Mouse (Mus musculus): ENCODE data around the gene Cd59a. TPM values are rescaled to one million over a fixed set of nuclear protein-coding genes. Genes with fewer than 3 reads are reported as not detected.
"Not testable (repeated sequence)": the region's sequence is repeated elsewhere in the genome, so short reads cannot be mapped to it uniquely, and the experiment has no call there.

Cd59a gene
- polyA plus RNA-seq (2014; fragmentation: Nextera tagmentation; extraction: Ambion mirVana), result 14.9 and 19.1 TPM in 2 replicates

- Histone ChIP-seq H3K27me3 (ENCODE audit: control insufficient read depth, insufficient read depth, low read length) (no peaks in the 10 kb centered on the region), H3K4me2 (ENCODE audit: low read depth, low read length) (peak within 1 kb of the TSS; percentile 52), H3K27ac (ENCODE audit: low read depth, low read length) (peak within 1 kb of the TSS; percentile 23; the same call in 1 of the 2 replicates), H3K9me3 (ENCODE audit: control insufficient read depth, low read length) (no peaks in the 10 kb centered on the region), H3K4me3 (ENCODE audit: low read depth, low read length) (peak within 1 kb of the TSS; percentile 33), H3K9ac (replicated peaks; ENCODE audit: low read depth, low read length) (0 out of 2 replicates have a peak within 1 kb of the TSS, but pooled peaks have one; percentile 17), H3K4me1 (ENCODE audit: control insufficient read depth, insufficient read depth, low read length) (no peaks in the 10 kb centered on the region), H3K36me3 (ENCODE audit: control insufficient read depth, insufficient read depth, low read length) (no peaks in the 10 kb centered on the region)
- peak; percentile 94 for ATAC-seq (ENCODE audit: low read depth)
- WGBS, result 6% methylated on average over 15 of the region's 15 CpGs
Observed at GRCm38 (mm10) chr2:104095741-104096213, at the start of gene Cd59a. TSS of gene Cd59a (plus strand) at chr2:104095801.

- H3K27me3 ChIP-seq (ENCODE audit: control insufficient read depth, insufficient read depth, low read length), result no peaks in the 10 kb centered on the region
- H3K27ac ChIP-seq (ENCODE audit: low read depth, low read length), result no peak overlapping the region
- 90% methylated on average over 1 of the region's 1 CpGs for WGBS
- peaks cover 29% of the 10 kb centered on the region; the same call in 1 of the 2 replicates for H3K36me3 ChIP-seq (ENCODE audit: control insufficient read depth, insufficient read depth, low read length)
- no peaks in the 10 kb centered on the region for H3K9me3 ChIP-seq (ENCODE audit: control insufficient read depth, low read length)
- H3K9ac ChIP-seq (replicated peaks; ENCODE audit: low read depth, low read length), result no peak overlapping the region
- H3K4me1 ChIP-seq (ENCODE audit: control insufficient read depth, insufficient read depth, low read length), result no peaks in the 10 kb centered on the region
- no peak overlapping the region for H3K4me2 ChIP-seq (ENCODE audit: low read depth, low read length)
- no peak overlapping the region for H3K4me3 ChIP-seq (ENCODE audit: low read depth, low read length)
- no peak for ATAC-seq (ENCODE audit: low read depth)
Observed at GRCm38 (mm10) chr2:104058381-104058780, 37.2 kb upstream of the Cd59a start.

- no peaks in the 10 kb centered on the region for H3K9me3 ChIP-seq (ENCODE audit: control insufficient read depth, low read length)
- ATAC-seq (ENCODE audit: low read depth), result no peak
- peaks cover 24% of the 10 kb centered on the region; the same call in 1 of the 2 replicates for H3K36me3 ChIP-seq (ENCODE audit: control insufficient read depth, insufficient read depth, low read length)
- no peak overlapping the region for H3K27ac ChIP-seq (ENCODE audit: low read depth, low read length)
- WGBS, result 91% methylated on average over 4 of the region's 4 CpGs
- no peaks in the 10 kb centered on the region for H3K27me3 ChIP-seq (ENCODE audit: control insufficient read depth, insufficient read depth, low read length)
- H3K9ac ChIP-seq (replicated peaks; ENCODE audit: low read depth, low read length), result no peak overlapping the region
- no peaks in the 10 kb centered on the region for H3K4me1 ChIP-seq (ENCODE audit: control insufficient read depth, insufficient read depth, low read length)
- no peak overlapping the region for H3K4me3 ChIP-seq (ENCODE audit: low read depth, low read length)
- no peak overlapping the region for H3K4me2 ChIP-seq (ENCODE audit: low read depth, low read length)
Observed at GRCm38 (mm10) chr2:104058954-104059353, 36.6 kb upstream of the Cd59a start.

GRCm38 (mm10) chr2:104059786-104060185 lies 35.8 kb upstream of the Cd59a start:
- H3K9ac ChIP-seq (replicated peaks; ENCODE audit: low read depth, low read length), result no peak overlapping the region
- no peak overlapping the region for H3K4me3 ChIP-seq (ENCODE audit: low read depth, low read length)
- H3K4me2 ChIP-seq (ENCODE audit: low read depth, low read length), result no peak overlapping the region
- H3K27me3 ChIP-seq (ENCODE audit: control insufficient read depth, insufficient read depth, low read length), result no peaks in the 10 kb centered on the region
- 83% methylated on average over 10 of the region's 10 CpGs for WGBS
- ATAC-seq (ENCODE audit: low read depth), result no peak
- H3K9me3 ChIP-seq (ENCODE audit: control insufficient read depth, low read length), result no peaks in the 10 kb centered on the region
- H3K36me3 ChIP-seq (ENCODE audit: control insufficient read depth, insufficient read depth, low read length), result peaks cover 20% of the 10 kb centered on the region; the same call in 1 of the 2 replicates
- H3K4me1 ChIP-seq (ENCODE audit: control insufficient read depth, insufficient read depth, low read length), result no peaks in the 10 kb centered on the region
- H3K27ac ChIP-seq (ENCODE audit: low read depth, low read length), result no peak overlapping the region

- H3K4me2 ChIP-seq (ENCODE audit: low read depth, low read length), result no peak overlapping the region
- H3K27ac ChIP-seq (ENCODE audit: low read depth, low read length), result no peak overlapping the region
- 97% methylated on average over 6 of the region's 6 CpGs for WGBS
- ATAC-seq (ENCODE audit: low read depth), result no peak
- no peaks in the 10 kb centered on the region for H3K4me1 ChIP-seq (ENCODE audit: control insufficient read depth, insufficient read depth, low read length)
- H3K9me3 ChIP-seq (ENCODE audit: control insufficient read depth, low read length), result no peaks in the 10 kb centered on the region
- H3K4me3 ChIP-seq (ENCODE audit: low read depth, low read length), result no peak overlapping the region
- peaks cover 13% of the 10 kb centered on the region; the same call in 1 of the 2 replicates for H3K36me3 ChIP-seq (ENCODE audit: control insufficient read depth, insufficient read depth, low read length)
- H3K9ac ChIP-seq (replicated peaks; ENCODE audit: low read depth, low read length), result no peak overlapping the region
- no peaks in the 10 kb centered on the region for H3K27me3 ChIP-seq (ENCODE audit: control insufficient read depth, insufficient read depth, low read length)
Observed at GRCm38 (mm10) chr2:104060996-104061395, 34.6 kb upstream of the Cd59a start.

- Histone ChIP-seq H3K9me3 (ENCODE audit: control insufficient read depth, low read length) (no peaks in the 10 kb centered on the region), H3K4me3 (ENCODE audit: low read depth, low read length) (no peak overlapping the region), H3K27me3 (ENCODE audit: control insufficient read depth, insufficient read depth, low read length) (no peaks in the 10 kb centered on the region), H3K4me2 (ENCODE audit: low read depth, low read length) (no peak overlapping the region), H3K27ac (ENCODE audit: low read depth, low read length) (no peak overlapping the region), H3K4me1 (ENCODE audit: control insufficient read depth, insufficient read depth, low read length) (no peaks in the 10 kb centered on the region), H3K36me3 (ENCODE audit: control insufficient read depth, insufficient read depth, low read length) (peaks cover 13% of the 10 kb centered on the region; the same call in 1 of the 2 replicates), H3K9ac (replicated peaks; ENCODE audit: low read depth, low read length) (no peak overlapping the region)
- no peak for ATAC-seq (ENCODE audit: low read depth)
Observed at GRCm38 (mm10) chr2:104062665-104063064, 32.9 kb upstream of the Cd59a start.

GRCm38 (mm10) chr2:104064152-104064551 lies 31.4 kb upstream of the Cd59a start:
- no peak for ATAC-seq (ENCODE audit: low read depth)
- WGBS, result 82% methylated on average over 2 of the region's 2 CpGs

GRCm38 (mm10) chr2:104065526-104065925 lies 30.1 kb upstream of the Cd59a start, which contains the start of gene Gm10912:
TSS of gene Gm10912 (plus strand) at chr2:104065826.
- H3K4me3 ChIP-seq (ENCODE audit: low read depth, low read length); H3K27me3 ChIP-seq (ENCODE audit: control insufficient read depth, insufficient read depth, low read length); ATAC-seq (ENCODE audit: low read depth); H3K27ac ChIP-seq (ENCODE audit: low read depth, low read length); H3K4me1 ChIP-seq (ENCODE audit: control insufficient read depth, insufficient read depth, low read length); H3K36me3 ChIP-seq (ENCODE audit: control insufficient read depth, insufficient read depth, low read length); H3K4me2 ChIP-seq (ENCODE audit: low read depth, low read length); H3K9ac ChIP-seq (replicated peaks; ENCODE audit: low read depth, low read length); H3K9me3 ChIP-seq (ENCODE audit: control insufficient read depth, low read length): not testable (repeated sequence)
- WGBS, result 94% methylated on average over 5 of the region's 6 CpGs

More at GRCm38 (mm10) chr2:104064152-104064551, 31.4 kb upstream of the Cd59a start:
- no peak overlapping the region for H3K27ac ChIP-seq (ENCODE audit: low read depth, low read length)
- H3K9me3 ChIP-seq (ENCODE audit: control insufficient read depth, low read length), result no peaks in the 10 kb centered on the region
- no peak overlapping the region for H3K9ac ChIP-seq (replicated peaks; ENCODE audit: low read depth, low read length)
- H3K27me3 ChIP-seq (ENCODE audit: control insufficient read depth, insufficient read depth, low read length), result no peaks in the 10 kb centered on the region
- H3K4me1 ChIP-seq (ENCODE audit: control insufficient read depth, insufficient read depth, low read length), result no peaks in the 10 kb centered on the region
- no peak overlapping the region for H3K4me2 ChIP-seq (ENCODE audit: low read depth, low read length)
- H3K36me3 ChIP-seq (ENCODE audit: control insufficient read depth, insufficient read depth, low read length), result peaks cover 13% of the 10 kb centered on the region; the same call in 1 of the 2 replicates
- no peak overlapping the region for H3K4me3 ChIP-seq (ENCODE audit: low read depth, low read length)

- ATAC-seq (ENCODE audit: low read depth); H3K4me3 ChIP-seq (ENCODE audit: low read depth, low read length); H3K9ac ChIP-seq (replicated peaks; ENCODE audit: low read depth, low read length); H3K27ac ChIP-seq (ENCODE audit: low read depth, low read length); H3K9me3 ChIP-seq (ENCODE audit: control insufficient read depth, low read length); H3K4me2 ChIP-seq (ENCODE audit: low read depth, low read length); H3K36me3 ChIP-seq (ENCODE audit: control insufficient read depth, insufficient read depth, low read length); H3K27me3 ChIP-seq (ENCODE audit: control insufficient read depth, insufficient read depth, low read length); H3K4me1 ChIP-seq (ENCODE audit: control insufficient read depth, insufficient read depth, low read length): not testable (repeated sequence)
- 78% methylated on average over 7 of the region's 7 CpGs for WGBS
Observed at GRCm38 (mm10) chr2:104068450-104068849, 27.2 kb upstream of the Cd59a start, which contains the start of gene Gm10799. TSS of gene Gm10799 (minus strand) at chr2:104068550.

Data from neural tube, embryonic 14.5 days (tissue).